Mouse (Mus musculus) heart, embryonic 10.5 days (tissue): ENCODE results near the gene Tln2. TPM values are rescaled to one million over a fixed set of nuclear protein-coding genes. Genes with fewer than 3 reads are reported as not detected.

Experiments used
- DNase-seq: peaks from one replicate; pipeline ENCODE4 v3.0.0-alpha.2; 2017; ENCODE audit warnings: low spot score
- H3K27ac ChIP-seq: fragments of 300-500 bp; sonication (generic); 2 replicates; pipeline ENCODE4 v1.5.1; 2016; ENCODE audit warnings: mild to moderate bottlenecking
- H3K27me3 ChIP-seq: fragments of 300-500 bp; sonication (generic); 2 replicates; pipeline ENCODE4 v1.6.1; 2016; ENCODE audit warnings: mild to moderate bottlenecking; ENCODE audit not compliant: poor library complexity, insufficient read depth, severe bottlenecking
- H3K36me3 ChIP-seq: fragments of 300-500 bp; sonication (generic); 2 replicates; pipeline ENCODE4 v1.6.1; 2016; ENCODE audit warnings: mild to moderate bottlenecking, moderate library complexity
- H3K4me1 ChIP-seq: fragments of 300-500 bp; sonication (generic); 2 replicates; pipeline ENCODE4 v1.6.1; 2016; ENCODE audit warnings: mild to moderate bottlenecking
- H3K4me3 ChIP-seq: fragments of 300-500 bp; sonication (generic); 2 replicates; pipeline ENCODE4 v1.5.1; 2016; ENCODE audit warnings: mild to moderate bottlenecking, moderate library complexity
- H3K9me3 ChIP-seq: fragments of 300-500 bp; sonication (generic); 2 replicates; pipeline ENCODE4 v1.6.1; 2016; ENCODE audit warnings: mild to moderate bottlenecking, moderate library complexity
- WGBS: fragments of 180-500 bp; shearing (Covaris S2); methylation state at CpG from one replicate; pipeline ENCODE4 v1.1.7; 2016; 5-methylcytosine and 5-hydroxymethylcytosine counted together
- polyA plus RNA-seq: library from polyadenylated mRNA; unstranded; fragments of >200 nt; fragmentation: Nextera tagmentation; extraction: Ambion mirVana; gene quantifications from 2 replicates; pipeline ENCODE4 v1.2.1, GENCODE M21; 2016

Gene Tln2
- polyA plus RNA-seq, 1 experiment from 2014 or later, result 34.7 TPM

- WGBS, result 71% methylated on average over 3 of the region's 3 CpGs
- no peak for DNase-seq
- Histone ChIP-seq H3K4me1 (peaks cover 1% of the 10 kb centered on the region; the same call in 1 of the 2 replicates), H3K36me3 (peaks cover 34% of the 10 kb centered on the region), H3K27me3 (no peaks in the 10 kb centered on the region), H3K9me3 (no peaks in the 10 kb centered on the region), H3K4me3 (no peak overlapping the region), H3K27ac (no peak overlapping the region)
Measured at GRCm38 (mm10) chr9:67236987-67237386, 322.5 kb downstream of the Tln2 start.

GRCm38 (mm10) chr9:67235441-67236217 lies 323.9 kb downstream of the Tln2 start:
- peaks cover 24% of the 10 kb centered on the region for H3K36me3 ChIP-seq
- peaks cover 13% of the 10 kb centered on the region; the same call in 1 of the 2 replicates for H3K4me1 ChIP-seq
- DNase-seq, result no peak
- WGBS, result 76% methylated on average over 12 of the region's 12 CpGs
- H3K9me3 ChIP-seq, result no peaks in the 10 kb centered on the region
- H3K27ac ChIP-seq, result no peak overlapping the region
- no peak overlapping the region for H3K4me3 ChIP-seq
- H3K27me3 ChIP-seq, result no peaks in the 10 kb centered on the region

- H3K9me3 ChIP-seq, result no peaks in the 10 kb centered on the region
- H3K4me3 ChIP-seq, result no peak overlapping the region
- no peaks in the 10 kb centered on the region for H3K27me3 ChIP-seq
- peaks cover 43% of the 10 kb centered on the region for H3K36me3 ChIP-seq
- 73% methylated on average over 5 of the region's 5 CpGs for WGBS
- H3K27ac ChIP-seq, result 0 out of 2 replicates have a peak overlapping the region, but pooled peaks have one; percentile 4
- no peak for DNase-seq
- H3K4me1 ChIP-seq, result peaks cover 15% of the 10 kb centered on the region; the same call in 1 of the 2 replicates
Measured at GRCm38 (mm10) chr9:67229033-67229432, 330.5 kb downstream of the Tln2 start.

GRCm38 (mm10) chr9:67220388-67220787 lies 339.1 kb downstream of the Tln2 start:
- Histone ChIP-seq H3K4me1 (peaks cover 30% of the 10 kb centered on the region; the same call in 1 of the 2 replicates), H3K4me3 (no peak overlapping the region), H3K27me3 (no peaks in the 10 kb centered on the region), H3K36me3 (peaks cover 53% of the 10 kb centered on the region), H3K9me3 (no peaks in the 10 kb centered on the region), H3K27ac (no peak overlapping the region)
- DNase-seq, result no peak
- WGBS, result 64% methylated on average over 3 of the region's 3 CpGs

GRCm38 (mm10) chr9:67218001-67218400 lies 341.5 kb downstream of the Tln2 start:
- no peak overlapping the region for H3K27ac ChIP-seq
- 64% methylated on average over 9 of the region's 9 CpGs for WGBS
- H3K4me3 ChIP-seq, result no peak overlapping the region
- peaks cover 48% of the 10 kb centered on the region for H3K4me1 ChIP-seq
- peaks cover 35% of the 10 kb centered on the region for H3K36me3 ChIP-seq
- H3K9me3 ChIP-seq, result no peaks in the 10 kb centered on the region
- DNase-seq, result no peak
- H3K27me3 ChIP-seq, result no peaks in the 10 kb centered on the region

- 68% methylated on average over 3 of the region's 3 CpGs for WGBS
- Histone ChIP-seq H3K9me3 (no peaks in the 10 kb centered on the region), H3K27ac (peak overlapping the region; percentile 72), H3K36me3 (peaks cover 11% of the 10 kb centered on the region), H3K4me1 (peaks cover 46% of the 10 kb centered on the region), H3K4me3 (no peak overlapping the region), H3K27me3 (no peaks in the 10 kb centered on the region)
- no peak for DNase-seq
Measured at GRCm38 (mm10) chr9:67214191-67214985, 345.1 kb downstream of the Tln2 start.

- Histone ChIP-seq H3K36me3 (0 out of 2 replicates have a peak, but pooled peaks cover 3% of the 10 kb centered on the region), H3K4me3 (no peak overlapping the region), H3K9me3 (no peaks in the 10 kb centered on the region), H3K27me3 (no peaks in the 10 kb centered on the region), H3K4me1 (peaks cover 52% of the 10 kb centered on the region), H3K27ac (peak overlapping the region; percentile 72)
- WGBS, result 63% methylated on average over 6 of the region's 6 CpGs
- peak; percentile 87 for DNase-seq
Measured at GRCm38 (mm10) chr9:67213275-67213674, 346.2 kb downstream of the Tln2 start.

GRCm38 (mm10) chr9:67211220-67211619 lies 348.3 kb downstream of the Tln2 start:
- H3K27me3 ChIP-seq, result no peaks in the 10 kb centered on the region
- 88% methylated on average over 4 of the region's 4 CpGs for WGBS
- H3K4me1 ChIP-seq, result peaks cover 53% of the 10 kb centered on the region
- no peaks in the 10 kb centered on the region for H3K9me3 ChIP-seq
- 0 out of 2 replicates have a peak, but pooled peaks cover 3% of the 10 kb centered on the region for H3K36me3 ChIP-seq
- H3K4me3 ChIP-seq, result no peak overlapping the region
- H3K27ac ChIP-seq, result no peak overlapping the region
- DNase-seq, result no peak

GRCm38 (mm10) chr9:67209451-67209850 lies 350.1 kb downstream of the Tln2 start:
- WGBS, result 90% methylated on average over 9 of the region's 9 CpGs

GRCm38 (mm10) chr9:67208420-67208819 lies 351.1 kb downstream of the Tln2 start:
- peaks cover 38% of the 10 kb centered on the region for H3K4me1 ChIP-seq
- no peak for DNase-seq
- no peak overlapping the region for H3K4me3 ChIP-seq
- H3K27ac ChIP-seq, result peak overlapping the region; percentile 47; the same call in 1 of the 2 replicates
- H3K27me3 ChIP-seq, result no peaks in the 10 kb centered on the region
- no peaks in the 10 kb centered on the region for H3K9me3 ChIP-seq
- 18% methylated on average over 3 of the region's 3 CpGs for WGBS
- 0 out of 2 replicates have a peak, but pooled peaks cover 3% of the 10 kb centered on the region for H3K36me3 ChIP-seq

More at GRCm38 (mm10) chr9:67209451-67209850, 350.1 kb downstream of the Tln2 start:
- 0 out of 2 replicates have a peak, but pooled peaks cover 3% of the 10 kb centered on the region for H3K36me3 ChIP-seq
- peaks cover 48% of the 10 kb centered on the region for H3K4me1 ChIP-seq
- H3K27me3 ChIP-seq, result no peaks in the 10 kb centered on the region
- H3K27ac ChIP-seq, result peak overlapping the region; percentile 47; the same call in 1 of the 2 replicates
- no peak for DNase-seq
- no peak overlapping the region for H3K4me3 ChIP-seq
- H3K9me3 ChIP-seq, result no peaks in the 10 kb centered on the region

GRCm38 (mm10) chr9:67205175-67205574 lies 354.3 kb downstream of the Tln2 start:
- no peaks in the 10 kb centered on the region for H3K36me3 ChIP-seq
- WGBS, result 49% methylated on average over 4 of the region's 4 CpGs
- DNase-seq, result no peak
- no peaks in the 10 kb centered on the region for H3K9me3 ChIP-seq
- H3K4me3 ChIP-seq, result no peak overlapping the region
- no peaks in the 10 kb centered on the region for H3K27me3 ChIP-seq
- H3K4me1 ChIP-seq, result peaks cover 34% of the 10 kb centered on the region
- peak overlapping the region; percentile 50; the same call in 1 of the 2 replicates for H3K27ac ChIP-seq

- no peak for DNase-seq
- no peaks in the 10 kb centered on the region for H3K36me3 ChIP-seq
Measured at GRCm38 (mm10) chr9:67196609-67197008, 362.9 kb downstream of the Tln2 start.

GRCm38 (mm10) chr9:67195306-67195705 lies 364.2 kb downstream of the Tln2 start:
- Histone ChIP-seq H3K27me3 (no peaks in the 10 kb centered on the region), H3K36me3 (no peaks in the 10 kb centered on the region), H3K27ac (no peak overlapping the region), H3K4me3 (no peak overlapping the region), H3K9me3 (no peaks in the 10 kb centered on the region), H3K4me1 (peaks cover 18% of the 10 kb centered on the region)
- 84% methylated on average over 7 of the region's 7 CpGs for WGBS
- no peak for DNase-seq

More at GRCm38 (mm10) chr9:67196609-67197008, 362.9 kb downstream of the Tln2 start:
- no peaks in the 10 kb centered on the region for H3K27me3 ChIP-seq
- WGBS, result 92% methylated on average over 8 of the region's 8 CpGs
- H3K9me3 ChIP-seq, result no peaks in the 10 kb centered on the region
- peaks cover 14% of the 10 kb centered on the region for H3K4me1 ChIP-seq
- no peak overlapping the region for H3K27ac ChIP-seq
- H3K4me3 ChIP-seq, result no peak overlapping the region
